Mouse (Mus musculus) limb, embryonic 13.5 days (tissue): ENCODE results near the gene Btnl6. TPM values are rescaled to one million over a fixed set of nuclear protein-coding genes. Genes with fewer than 3 reads are reported as not detected.
"Not testable (repeated sequence)": the region's sequence is repeated elsewhere in the genome, so short reads cannot be mapped to it uniquely, and the experiment has no call there.

Source experiments
- ATAC-seq: fragments of 200-750 bp; cut with Nextera tagmentation; 2 replicates; pipeline ENCODE4 v1.8.0; 2017; ENCODE audit warnings: low read depth, moderate number of reproducible peaks, moderate TSS enrichment; ENCODE audit not compliant: low FRiP score
- H3K27ac ChIP-seq: fragments of 300-500 bp; sonication (generic); 2 replicates; pipeline ENCODE4 v1.5.1; 2015; ENCODE audit warnings: inconsistent platforms, mild to moderate bottlenecking, moderate library complexity
- H3K27me3 ChIP-seq: fragments of 300-500 bp; sonication (generic); 2 replicates; pipeline ENCODE4 v1.6.1; 2015; ENCODE audit warnings: mild to moderate bottlenecking, inconsistent platforms
- H3K36me3 ChIP-seq: fragments of 300-500 bp; sonication (generic); 2 replicates; pipeline ENCODE4 v1.6.1; 2015; ENCODE audit warnings: inconsistent platforms, mild to moderate bottlenecking, moderate library complexity
- H3K4me1 ChIP-seq: fragments of 300-500 bp; sonication (generic); 2 replicates; pipeline ENCODE4 v1.6.1; 2015; ENCODE audit warnings: inconsistent platforms
- H3K4me2 ChIP-seq: fragments of 300-500 bp; sonication (generic); replicated peaks from 2 replicates; pipeline ENCODE4 v1.6.1; 2015; ENCODE audit warnings: inconsistent platforms, mild to moderate bottlenecking, moderate library complexity
- H3K4me3 ChIP-seq: fragments of 300-500 bp; sonication (generic); 2 replicates; pipeline ENCODE4 v1.5.1; 2015; ENCODE audit warnings: moderate library complexity, mild to moderate bottlenecking, inconsistent platforms
- H3K9ac ChIP-seq: fragments of 300-500 bp; sonication (generic); 2 replicates; pipeline ENCODE4 v1.6.1; 2015; ENCODE audit warnings: mild to moderate bottlenecking, inconsistent platforms
- H3K9me3 ChIP-seq: fragments of 300-500 bp; sonication (generic); 2 replicates; pipeline ENCODE4 v1.6.1; 2016; ENCODE audit warnings: inconsistent platforms
- WGBS: fragments of 180-500 bp; shearing (Covaris S2); methylation state at CpG from one replicate; pipeline ENCODE4 v1.1.7; 2015; 5-methylcytosine and 5-hydroxymethylcytosine counted together
- polyA plus RNA-seq: library from polyadenylated mRNA; unstranded; fragments of >200 nt; fragmentation: Nextera tagmentation; extraction: Ambion mirVana; gene quantifications from 2 replicates; pipeline ENCODE4 v1.2.1, GENCODE M21; 2015

Gene Btnl6
- polyA plus RNA-seq, 1 experiment from 2014 or later = not detected

GRCm38 (mm10) chr17:34496539-34496938, 20.6 kb downstream of the Btnl6 start:
- ATAC-seq = no peak
- no peaks in the 10 kb centered on the region for H3K9me3 ChIP-seq
- 93% methylated on average over 1 of the region's 2 CpGs for WGBS
- H3K4me1 ChIP-seq = no peaks in the 10 kb centered on the region
- H3K4me2 ChIP-seq = no peak overlapping the region
- H3K4me3 ChIP-seq = no peak overlapping the region
- no peaks in the 10 kb centered on the region for H3K36me3 ChIP-seq
- H3K27me3 ChIP-seq = peaks cover 5% of the 10 kb centered on the region; the same call in 1 of the 2 replicates
- H3K9ac ChIP-seq = no peak overlapping the region
- H3K27ac ChIP-seq = no peak overlapping the region

- H3K4me3 ChIP-seq, ATAC-seq, H3K36me3 ChIP-seq, H3K4me1 ChIP-seq, H3K9me3 ChIP-seq, H3K4me2 ChIP-seq, H3K27me3 ChIP-seq, H3K27ac ChIP-seq, H3K9ac ChIP-seq: not testable (repeated sequence)
- 77% methylated on average over 2 of the region's 2 CpGs for WGBS
These were observed 22.0 kb downstream of the Btnl6 start for GRCm38 (mm10) chr17:34495156-34495555.

- no peaks in the 10 kb centered on the region for H3K4me1 ChIP-seq
- no peaks in the 10 kb centered on the region for H3K9me3 ChIP-seq
- H3K27me3 ChIP-seq = peaks cover 8% of the 10 kb centered on the region; the same call in 1 of the 2 replicates
- no peak for ATAC-seq
- no peak overlapping the region for H3K4me3 ChIP-seq
- no peak overlapping the region for H3K27ac ChIP-seq
- no peak overlapping the region for H3K4me2 ChIP-seq
- H3K9ac ChIP-seq = no peak overlapping the region
- no peaks in the 10 kb centered on the region for H3K36me3 ChIP-seq
These were observed 24.4 kb downstream of the Btnl6 start for GRCm38 (mm10) chr17:34492796-34493195.

- 79% methylated on average over 5 of the region's 5 CpGs for WGBS
- not testable (repeated sequence) for H3K4me3 ChIP-seq, H3K36me3 ChIP-seq, ATAC-seq, H3K4me1 ChIP-seq, H3K27ac ChIP-seq, H3K4me2 ChIP-seq, H3K27me3 ChIP-seq, H3K9me3 ChIP-seq, H3K9ac ChIP-seq
These were observed 39.7 kb downstream of the Btnl6 start, which contains the start of gene Btnl4 for GRCm38 (mm10) chr17:34477238-34478013. TSS of gene Btnl4 (minus strand) at chr17:34477318.

GRCm38 (mm10) chr17:34476427-34476826, 40.7 kb downstream of the Btnl6 start:
- Histone ChIP-seq H3K36me3 (no peaks in the 10 kb centered on the region), H3K4me3 (no peak overlapping the region), H3K4me2 (no peak overlapping the region), H3K27ac (no peak overlapping the region), H3K27me3 (no peaks in the 10 kb centered on the region), H3K9ac (no peak overlapping the region), H3K4me1 (no peaks in the 10 kb centered on the region), H3K9me3 (no peaks in the 10 kb centered on the region)
- no peak for ATAC-seq
- WGBS = 75% methylated on average over 1 of the region's 2 CpGs

- Histone ChIP-seq H3K27ac (no peak overlapping the region), H3K36me3 (no peaks in the 10 kb centered on the region), H3K4me2 (no peak overlapping the region), H3K27me3 (no peaks in the 10 kb centered on the region; the same call in 1 of the 2 replicates), H3K4me1 (no peaks in the 10 kb centered on the region), H3K9ac (no peak overlapping the region), H3K9me3 (no peaks in the 10 kb centered on the region), H3K4me3 (no peak overlapping the region)
- 86% methylated on average over 3 of the region's 3 CpGs for WGBS
- no peak for ATAC-seq
These were observed 42.1 kb downstream of the Btnl6 start for GRCm38 (mm10) chr17:34475060-34475459.

GRCm38 (mm10) chr17:34470491-34470890, 46.7 kb downstream of the Btnl6 start:
- Histone ChIP-seq H3K36me3 (no peaks in the 10 kb centered on the region), H3K4me1 (no peaks in the 10 kb centered on the region), H3K27me3 (no peaks in the 10 kb centered on the region; the same call in 1 of the 2 replicates), H3K4me3 (no peak overlapping the region), H3K27ac (no peak overlapping the region), H3K4me2 (no peak overlapping the region), H3K9me3 (no peaks in the 10 kb centered on the region), H3K9ac (no peak overlapping the region)
- ATAC-seq = no peak
- 89% methylated on average over 2 of the region's 2 CpGs for WGBS

GRCm38 (mm10) chr17:34465906-34466305, 51.2 kb downstream of the Btnl6 start:
- not testable (repeated sequence) for H3K9me3 ChIP-seq, H3K4me3 ChIP-seq, H3K27me3 ChIP-seq, H3K4me2 ChIP-seq, ATAC-seq, H3K4me1 ChIP-seq, H3K36me3 ChIP-seq, H3K27ac ChIP-seq, H3K9ac ChIP-seq

- H3K9me3 ChIP-seq = no peaks in the 10 kb centered on the region
- H3K4me3 ChIP-seq = no peak overlapping the region
- no peak for ATAC-seq
- no peak overlapping the region; the same call in 1 of the 2 replicates for H3K27ac ChIP-seq
- no peak overlapping the region for H3K4me2 ChIP-seq
- peaks cover 13% of the 10 kb centered on the region for H3K27me3 ChIP-seq
- no peaks in the 10 kb centered on the region for H3K4me1 ChIP-seq
- no peak overlapping the region for H3K9ac ChIP-seq
- no peaks in the 10 kb centered on the region for H3K36me3 ChIP-seq
- WGBS = 84% methylated on average over 3 of the region's 3 CpGs
These were observed 57.9 kb downstream of the Btnl6 start for GRCm38 (mm10) chr17:34459255-34459654.

Other genes starting within 250 kb of the Btnl6 start
- gene H2-Aa, start 229.5 kb downstream of the Btnl6 start, polyA plus RNA-seq = 2.2 and 2.6 TPM in 2 replicates
- 2.6 and 2.9 TPM in 2 replicates for gene H2-Eb1, start 211.5 kb downstream of the Btnl6 start, polyA plus RNA-seq
- not detected in 2 replicates for gene H2-Eb2, start 191.7 kb downstream of the Btnl6 start, polyA plus RNA-seq
- gene Btnl2, start 162.5 kb downstream of the Btnl6 start, polyA plus RNA-seq = 0.05 and 0.09 TPM in 2 replicates
- gene Btnl1, start 140.2 kb downstream of the Btnl6 start, polyA plus RNA-seq = not detected in 2 replicates
- 0.47 and 0.69 TPM in 2 replicates for gene BC051142, start 118.5 kb downstream of the Btnl6 start, polyA plus RNA-seq
- not detected in 2 replicates for gene Btnl4, start 40.0 kb downstream of the Btnl6 start, polyA plus RNA-seq
- gene Notch4, start 46.9 kb upstream of the Btnl6 start, polyA plus RNA-seq = 4.8 and 5.3 TPM in 2 replicates
- 4.0 and 5.8 TPM in 2 replicates for gene Gpsm3, start 72.5 kb upstream of the Btnl6 start, polyA plus RNA-seq
- 17.6 and 18.9 TPM in 2 replicates for gene Pbx2, start 73.9 kb upstream of the Btnl6 start, polyA plus RNA-seq
- gene Ager, start 80.5 kb upstream of the Btnl6 start, polyA plus RNA-seq = 3.5 TPM in 2 replicates
- gene Rnf5, start 86.3 kb upstream of the Btnl6 start, polyA plus RNA-seq = 133 and 135 TPM in 2 replicates
- 52.9 and 58.4 TPM in 2 replicates for gene Agpat1, start 86.9 kb upstream of the Btnl6 start, polyA plus RNA-seq
- 6.6 and 7.3 TPM in 2 replicates for gene Egfl8, start 98.6 kb upstream of the Btnl6 start, polyA plus RNA-seq
- gene Ppt2, start 111.2 kb upstream of the Btnl6 start, polyA plus RNA-seq = 22.8 and 24.4 TPM in 2 replicates
- 0.25 and 0.40 TPM in 2 replicates for gene Prrt1, start 112.2 kb upstream of the Btnl6 start, polyA plus RNA-seq
- 16.5 and 18.8 TPM in 2 replicates for gene Fkbpl, start 127.4 kb upstream of the Btnl6 start, polyA plus RNA-seq
- gene Atf6b, start 129.8 kb upstream of the Btnl6 start, polyA plus RNA-seq = 97.6 and 99.6 TPM in 2 replicates
- 0.09 TPM in 2 replicates for gene Tnxb, start 153.2 kb upstream of the Btnl6 start, polyA plus RNA-seq
- 0.06 and 0.17 TPM in 2 replicates for gene C4b, start 226.5 kb upstream of the Btnl6 start, polyA plus RNA-seq